Mouse (Mus musculus) splenic B cell, adult 2 months (primary cell): ENCODE results near the gene Dysf.
"Not testable (repeated sequence)": the region's sequence is repeated elsewhere in the genome, so short reads cannot be mapped to it uniquely, and the experiment has no call there.

Experiments used
- DNase-seq: peaks from one replicate; pipeline ENCODE4 v3.0.0-alpha.2; 2011; ENCODE audit warnings: low read depth, low spot score
- H3K27me3 ChIP-seq: 2 replicates; pipeline ENCODE4 v1.6.1; 2012; ENCODE audit warnings: mild to moderate bottlenecking, low read length, moderate library complexity, mixed read lengths; ENCODE audit not compliant: control insufficient read depth, poor library complexity, insufficient read depth, severe bottlenecking
- H3K36me3 ChIP-seq: 2 replicates; pipeline ENCODE4 v1.6.1; 2012; ENCODE audit warnings: mild to moderate bottlenecking, low read length, moderate library complexity, mixed read lengths; ENCODE audit not compliant: control insufficient read depth, poor library complexity, insufficient read depth, severe bottlenecking

The Dysf gene

DNA sequence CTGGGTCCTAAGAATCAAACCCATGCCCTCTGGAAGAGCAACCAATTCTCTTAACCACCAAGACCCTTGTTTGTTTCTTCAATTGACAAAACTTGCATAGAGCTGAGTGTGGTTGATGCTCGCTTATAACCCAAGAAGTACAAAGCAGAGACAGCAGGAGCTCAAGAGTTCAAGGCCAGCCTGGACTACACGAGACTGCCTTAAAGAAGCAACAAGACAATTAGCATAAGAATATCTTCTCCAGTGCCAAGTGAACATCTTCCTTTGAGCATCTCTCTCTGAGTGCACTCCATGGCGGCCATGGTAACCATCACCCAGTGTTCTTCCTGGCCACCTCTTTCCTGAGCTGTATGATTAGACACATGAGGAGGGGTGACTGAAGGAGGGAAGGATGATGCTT is 17.2 kb downstream of the Dysf start:
- no peaks in the 10 kb centered on the region; the same call in 1 of the 2 replicates for H3K27me3 ChIP-seq
- no peaks in the 10 kb centered on the region for H3K36me3 ChIP-seq
- DNase-seq = no peak

DNA sequence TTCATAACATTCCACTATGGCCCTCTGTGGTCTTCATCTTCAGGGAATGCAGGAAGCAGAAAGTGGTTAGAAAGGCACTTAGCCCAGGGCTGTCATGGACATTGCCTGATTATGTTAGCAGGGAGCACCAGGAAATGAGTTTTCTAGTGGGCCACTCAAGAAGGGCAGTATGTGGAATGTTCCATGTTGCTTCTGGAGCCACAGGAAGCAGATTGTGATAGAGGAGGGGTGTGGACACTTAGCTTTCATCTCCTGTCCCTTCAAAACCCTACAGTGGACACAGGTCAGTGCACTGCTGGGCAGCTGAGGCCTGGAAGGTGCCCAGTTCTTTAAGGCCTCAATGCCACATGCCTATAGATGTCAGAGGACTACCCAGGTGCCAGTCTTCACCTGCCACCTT is 20.4 kb downstream of the Dysf start:
- no peak for DNase-seq

GRCm38 (mm10) chr6:84029775-84030174 is 21.4 kb downstream of the Dysf start:
- Histone ChIP-seq H3K36me3 (no peaks in the 10 kb centered on the region), H3K27me3 (no peaks in the 10 kb centered on the region; the same call in 1 of the 2 replicates)
- no peak for DNase-seq

More for the DNA sequence above, 20.4 kb downstream of the Dysf start:
- H3K36me3 ChIP-seq = no peaks in the 10 kb centered on the region
- H3K27me3 ChIP-seq = no peaks in the 10 kb centered on the region; the same call in 1 of the 2 replicates

GRCm38 (mm10) chr6:84032516-84032915 is 24.1 kb downstream of the Dysf start:
- DNase-seq, H3K27me3 ChIP-seq, H3K36me3 ChIP-seq: not testable (repeated sequence)

GRCm38 (mm10) chr6:84043251-84043940 is 35.0 kb downstream of the Dysf start:
- no peak for DNase-seq
- no peaks in the 10 kb centered on the region for H3K36me3 ChIP-seq

DNA sequence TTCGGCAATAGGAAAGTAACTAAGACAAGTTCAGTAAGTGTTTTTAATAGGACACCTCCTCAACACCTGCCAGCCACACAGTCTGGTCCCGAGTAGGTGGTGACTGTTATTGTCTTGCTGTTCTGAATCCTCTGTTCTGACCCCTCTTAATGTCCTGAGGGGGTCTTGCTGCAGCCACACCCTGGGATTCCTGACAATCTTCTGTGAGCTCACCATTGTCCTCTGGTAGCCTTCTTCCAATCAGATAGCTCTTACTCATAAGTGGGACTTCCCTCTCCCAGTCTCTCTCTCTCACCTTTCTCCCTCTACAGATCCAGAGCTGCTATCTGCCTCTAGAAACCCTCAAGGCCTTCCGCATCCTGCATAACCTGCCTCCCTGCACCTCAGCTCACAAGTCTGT is 36.3 kb downstream of the Dysf start:
- Histone ChIP-seq H3K27me3 (no peaks in the 10 kb centered on the region), H3K36me3 (no peaks in the 10 kb centered on the region)
- no peak for DNase-seq

More at GRCm38 (mm10) chr6:84043251-84043940, 35.0 kb downstream of the Dysf start:
- H3K27me3 ChIP-seq = no peaks in the 10 kb centered on the region

DNA sequence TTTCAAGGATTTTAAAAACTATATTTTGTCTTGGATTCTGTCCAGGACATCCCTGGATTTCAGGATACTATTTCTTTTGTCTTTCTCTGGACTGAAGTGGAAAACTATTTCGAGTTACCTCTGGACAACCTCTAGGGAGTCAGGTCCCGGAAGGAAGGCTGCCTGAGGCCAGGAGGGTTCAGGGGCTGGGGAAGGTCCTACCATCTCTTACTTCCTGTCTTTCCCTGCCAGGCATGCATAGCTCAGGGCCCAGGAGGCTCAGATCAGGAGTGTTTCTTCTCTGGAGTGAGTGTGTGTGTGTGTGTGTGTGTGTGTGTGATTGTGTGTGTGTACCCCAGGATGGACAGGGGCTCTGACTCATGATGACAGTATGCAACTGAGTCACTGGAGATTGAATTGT is 40.5 kb downstream of the Dysf start:
- Histone ChIP-seq H3K27me3 (no peaks in the 10 kb centered on the region), H3K36me3 (no peaks in the 10 kb centered on the region)
- DNase-seq = no peak

GRCm38 (mm10) chr6:84050238-84050637 is 41.8 kb downstream of the Dysf start:
- no peak for DNase-seq
- Histone ChIP-seq H3K27me3 (no peaks in the 10 kb centered on the region), H3K36me3 (no peaks in the 10 kb centered on the region)

- Histone ChIP-seq H3K27me3 (no peaks in the 10 kb centered on the region), H3K36me3 (no peaks in the 10 kb centered on the region)
- no peak for DNase-seq
These were observed 42.6 kb downstream of the Dysf start for GRCm38 (mm10) chr6:84051032-84051431.

GRCm38 (mm10) chr6:84053874-84054530 is 45.6 kb downstream of the Dysf start:
- DNase-seq = no peak
- Histone ChIP-seq H3K36me3 (no peaks in the 10 kb centered on the region), H3K27me3 (no peaks in the 10 kb centered on the region)

- H3K36me3 ChIP-seq = no peaks in the 10 kb centered on the region
- no peak for DNase-seq
- no peaks in the 10 kb centered on the region for H3K27me3 ChIP-seq
These were observed 47.2 kb downstream of the Dysf start for GRCm38 (mm10) chr6:84055619-84056018.

DNA sequence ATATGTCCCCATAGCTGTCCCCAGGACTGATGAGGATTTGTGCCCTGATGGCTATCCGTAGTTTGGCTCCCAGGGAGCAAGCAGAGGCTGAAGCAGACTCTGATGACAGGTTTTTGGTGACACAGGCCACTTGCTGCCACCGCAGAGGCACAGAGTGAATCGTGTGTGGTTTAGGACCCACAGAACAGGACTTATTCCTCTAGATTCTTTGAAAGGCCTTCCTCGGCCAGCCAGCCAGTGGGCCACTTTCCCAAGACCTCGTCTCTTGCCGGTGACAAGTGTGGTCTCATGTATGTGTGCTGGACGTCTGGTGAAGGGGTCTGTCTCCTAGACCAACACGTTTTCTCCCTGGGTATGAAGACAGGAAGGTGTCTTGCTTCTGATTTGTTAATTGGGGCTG is 48.8 kb downstream of the Dysf start:
- no peaks in the 10 kb centered on the region for H3K36me3 ChIP-seq
- H3K27me3 ChIP-seq = no peaks in the 10 kb centered on the region
- no peak for DNase-seq

DNA sequence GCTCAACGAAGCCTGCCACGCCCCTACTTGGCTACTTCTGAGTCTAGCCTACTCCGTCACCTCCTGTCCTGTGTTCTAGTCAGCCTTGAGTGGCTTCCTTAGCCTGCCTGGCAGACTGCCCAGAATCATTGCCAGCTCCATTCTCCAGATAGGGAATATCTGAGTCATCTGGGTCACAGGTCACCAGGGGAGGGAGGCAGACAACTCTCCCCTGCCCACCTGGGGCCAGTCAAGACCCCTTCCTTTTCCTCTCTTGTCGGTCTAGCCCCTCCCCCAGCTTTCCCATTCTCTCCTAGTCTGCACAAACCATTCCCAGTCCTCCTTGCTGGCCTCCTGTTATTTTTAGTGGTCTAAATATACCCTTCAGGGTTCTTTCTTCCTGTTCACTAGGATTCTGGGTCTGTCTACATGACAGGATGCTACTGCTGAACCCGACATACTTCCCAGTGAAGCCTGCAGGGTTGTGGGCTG is 50.3 kb downstream of the Dysf start:
- Histone ChIP-seq H3K27me3 (no peaks in the 10 kb centered on the region), H3K36me3 (no peaks in the 10 kb centered on the region)
- no peak for DNase-seq

- DNase-seq = no peak
- H3K36me3 ChIP-seq = no peaks in the 10 kb centered on the region
- no peaks in the 10 kb centered on the region for H3K27me3 ChIP-seq
These were observed 51.5 kb downstream of the Dysf start for GRCm38 (mm10) chr6:84059771-84060414.

DNA sequence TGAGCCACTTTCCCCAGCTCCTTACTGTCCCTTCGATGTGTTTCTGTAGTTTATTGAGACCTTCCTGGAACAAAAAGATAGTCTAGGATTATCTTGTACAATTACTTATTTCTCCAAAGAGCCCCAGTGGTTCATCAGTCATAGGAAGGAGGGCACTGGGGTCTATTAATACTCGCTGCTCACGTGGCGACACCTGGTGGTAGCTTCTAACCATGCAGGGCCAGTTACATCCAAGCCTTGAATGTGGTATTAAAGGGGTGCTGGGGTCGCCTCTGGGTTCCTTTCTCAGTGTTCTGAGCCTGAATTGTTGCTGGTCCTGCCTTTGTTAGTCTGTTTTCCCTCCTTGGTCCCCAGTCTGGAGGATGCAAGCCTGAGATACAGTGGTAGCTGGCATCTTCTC is 52.9 kb downstream of the Dysf start:
- no peaks in the 10 kb centered on the region for H3K36me3 ChIP-seq
- no peaks in the 10 kb centered on the region for H3K27me3 ChIP-seq
- DNase-seq = peak; percentile 72
